Mouse (Mus musculus) midbrain, embryonic 15.5 days (tissue): ENCODE data around the gene Bach2. TPM values are rescaled to one million over a fixed set of nuclear protein-coding genes. Genes with fewer than 3 reads are reported as not detected.

Experiments
- ATAC-seq: fragments of 200-750 bp; cut with Nextera tagmentation; replicated peaks from 2 replicates; pipeline ENCODE4 v1.8.0; 2017; ENCODE audit warnings: moderate TSS enrichment
- H3K27ac ChIP-seq: fragments of 300-500 bp; sonication (generic); 2 replicates; pipeline ENCODE4 v1.5.1; 2015; ENCODE audit warnings: mild to moderate bottlenecking, inconsistent platforms
- H3K27me3 ChIP-seq: fragments of 300-500 bp; sonication (generic); replicated peaks from 2 replicates; pipeline ENCODE4 v1.6.1; 2015; ENCODE audit warnings: inconsistent platforms
- H3K36me3 ChIP-seq: fragments of 300-500 bp; sonication (generic); replicated peaks from 2 replicates; pipeline ENCODE4 v1.6.1; 2015; ENCODE audit warnings: inconsistent platforms
- H3K4me1 ChIP-seq: fragments of 300-500 bp; sonication (generic); 2 replicates; pipeline ENCODE4 v1.6.1; 2015; ENCODE audit warnings: inconsistent platforms
- H3K4me2 ChIP-seq: fragments of 300-500 bp; sonication (generic); 2 replicates; pipeline ENCODE4 v1.6.1; 2015; ENCODE audit warnings: inconsistent platforms, mild to moderate bottlenecking, moderate library complexity
- H3K4me3 ChIP-seq: fragments of 300-500 bp; sonication (generic); 2 replicates; pipeline ENCODE4 v1.5.1; 2015; ENCODE audit warnings: mild to moderate bottlenecking, inconsistent platforms
- H3K9ac ChIP-seq: fragments of 300-500 bp; sonication (generic); 2 replicates; pipeline ENCODE4 v1.6.1; 2015; ENCODE audit warnings: mild to moderate bottlenecking, inconsistent platforms
- H3K9me3 ChIP-seq: fragments of 300-500 bp; sonication (generic); 2 replicates; pipeline ENCODE4 v1.6.1; 2016; ENCODE audit warnings: inconsistent platforms
- WGBS: fragments of 180-500 bp; shearing (Covaris S2); methylation state at CpG from one replicate; pipeline ENCODE4 v1.1.7; 2015; ENCODE audit warnings: mixed read lengths; 5-methylcytosine and 5-hydroxymethylcytosine counted together
- polyA plus RNA-seq: library from polyadenylated mRNA; unstranded; fragments of >200 nt; fragmentation: Nextera tagmentation; extraction: Ambion mirVana; gene quantifications from 2 replicates; pipeline ENCODE4 v1.2.1, GENCODE M21; 2015

Gene Bach2
- polyA plus RNA-seq, 1 experiment from 2014 or later = 22.3 TPM

DNA sequence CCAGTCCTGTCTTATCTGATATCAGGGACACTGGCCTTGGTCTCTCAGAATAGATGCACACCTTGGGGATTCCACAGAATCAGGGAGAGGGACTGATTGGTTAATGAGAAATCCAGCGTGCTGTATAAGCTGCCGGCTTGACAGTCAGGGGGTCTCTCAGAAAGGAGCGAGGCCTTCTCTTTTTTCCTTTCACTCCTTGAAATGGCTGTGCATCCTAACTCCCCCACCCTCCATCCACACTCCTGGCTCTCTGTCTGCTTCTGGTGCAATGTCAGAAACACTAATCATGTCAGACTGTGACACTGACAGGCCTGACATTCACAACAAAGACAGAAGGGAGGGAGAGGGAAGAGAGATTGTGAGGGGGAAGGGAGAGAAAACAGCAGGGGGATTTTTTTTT is 88.3 kb downstream of the Bach2 start:
- no peaks in the 10 kb centered on the region for H3K36me3 ChIP-seq
- peak overlapping the region; percentile 85 for H3K27ac ChIP-seq
- peaks cover 42% of the 10 kb centered on the region for H3K4me1 ChIP-seq
- no peak overlapping the region; the same call in 1 of the 2 replicates for H3K9ac ChIP-seq
- ATAC-seq = peak; percentile 80
- peak overlapping the region; percentile 12; the same call in 1 of the 2 replicates for H3K4me2 ChIP-seq
- H3K4me3 ChIP-seq = no peak overlapping the region
- 4% methylated on average over 3 of the region's 3 CpGs for WGBS
- no peaks in the 10 kb centered on the region for H3K9me3 ChIP-seq
- no peaks in the 10 kb centered on the region for H3K27me3 ChIP-seq

- peak; percentile 29 for ATAC-seq
- Histone ChIP-seq H3K9me3 (no peaks in the 10 kb centered on the region), H3K4me1 (peaks cover 42% of the 10 kb centered on the region), H3K27me3 (no peaks in the 10 kb centered on the region), H3K27ac (peak overlapping the region; percentile 85), H3K4me3 (no peak overlapping the region), H3K4me2 (peak overlapping the region; percentile 18; the same call in 1 of the 2 replicates), H3K9ac (peak overlapping the region; percentile 21; the same call in 1 of the 2 replicates), H3K36me3 (no peaks in the 10 kb centered on the region)
- WGBS = 20% methylated on average over 5 of the region's 5 CpGs
Measured at GRCm38 (mm10) chr4:32327626-32328025, 89.0 kb downstream of the Bach2 start.

DNA sequence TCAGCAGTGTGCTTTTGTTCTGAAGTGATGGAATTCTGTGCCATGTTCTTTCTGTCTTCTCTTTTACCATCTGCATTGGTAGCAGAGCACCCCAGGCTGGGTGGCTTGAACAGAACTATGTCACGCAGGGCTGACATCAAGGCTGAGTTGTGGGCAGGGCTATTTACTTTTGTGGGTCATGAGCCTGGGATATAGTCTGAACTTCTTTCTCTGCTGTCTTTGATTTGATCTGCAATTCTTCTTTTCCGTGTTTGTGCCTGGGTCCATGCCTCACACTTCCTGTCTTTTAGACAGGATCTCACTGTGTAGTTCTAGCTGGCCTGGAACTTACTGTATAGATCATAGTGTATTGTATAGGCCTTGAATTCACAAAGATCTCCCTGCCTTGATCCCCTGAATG is 90.0 kb downstream of the Bach2 start:
- H3K9me3 ChIP-seq = no peaks in the 10 kb centered on the region
- H3K27ac ChIP-seq = peak overlapping the region; percentile 85; the same call in 1 of the 2 replicates
- H3K4me1 ChIP-seq = peaks cover 42% of the 10 kb centered on the region
- no peak for ATAC-seq
- WGBS = 59% methylated on average over 2 of the region's 2 CpGs
- H3K4me2 ChIP-seq = no peak overlapping the region
- H3K9ac ChIP-seq = no peak overlapping the region
- H3K36me3 ChIP-seq = no peaks in the 10 kb centered on the region
- no peak overlapping the region for H3K4me3 ChIP-seq
- H3K27me3 ChIP-seq = no peaks in the 10 kb centered on the region

DNA sequence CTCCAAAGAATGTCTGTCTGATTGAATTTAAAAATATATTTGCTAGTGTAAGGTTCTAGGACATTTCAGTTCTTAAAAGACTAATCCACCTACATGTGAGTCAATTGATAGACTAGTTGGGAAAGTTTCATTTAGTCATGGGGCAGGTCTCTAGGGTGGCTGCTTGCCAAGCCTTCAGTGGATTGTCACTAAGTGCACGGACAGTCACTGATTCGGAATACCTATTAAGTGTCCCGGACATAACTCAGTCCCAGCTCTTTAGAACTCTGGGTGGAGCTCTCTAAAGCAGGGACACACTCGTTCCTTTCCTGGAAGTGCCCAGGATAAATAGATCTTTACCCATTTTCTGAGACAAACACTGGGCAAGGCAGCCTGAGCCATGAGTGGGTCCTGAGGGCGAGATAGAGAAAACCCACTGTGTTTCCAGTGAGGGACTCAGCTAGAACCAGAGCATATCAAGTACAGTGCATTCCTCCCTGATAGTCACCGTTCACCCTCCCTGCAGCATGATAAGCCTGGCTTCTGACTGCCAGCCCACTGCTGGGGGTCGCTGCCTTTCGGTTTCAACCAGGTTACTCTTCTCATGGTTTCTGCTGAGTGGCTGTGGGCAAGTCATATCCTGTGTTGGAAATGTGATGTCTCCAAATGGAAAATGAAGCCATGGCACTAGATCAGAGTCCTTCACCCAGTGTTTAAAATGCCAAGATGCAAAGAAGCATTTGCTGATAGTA is 92.1 kb downstream of the Bach2 start:
- H3K9ac ChIP-seq = no peak overlapping the region
- WGBS = 80% methylated on average over 8 of the region's 8 CpGs
- H3K36me3 ChIP-seq = no peaks in the 10 kb centered on the region
- ATAC-seq = no peak
- no peak overlapping the region for H3K4me2 ChIP-seq
- no peak overlapping the region for H3K27ac ChIP-seq
- H3K4me3 ChIP-seq = no peak overlapping the region
- H3K4me1 ChIP-seq = peaks cover 30% of the 10 kb centered on the region
- H3K9me3 ChIP-seq = no peaks in the 10 kb centered on the region
- no peaks in the 10 kb centered on the region for H3K27me3 ChIP-seq

GRCm38 (mm10) chr4:32332028-32332427 is 93.4 kb downstream of the Bach2 start:
- no peak overlapping the region for H3K4me3 ChIP-seq
- no peak for ATAC-seq
- 90% methylated on average over 12 of the region's 12 CpGs for WGBS

DNA sequence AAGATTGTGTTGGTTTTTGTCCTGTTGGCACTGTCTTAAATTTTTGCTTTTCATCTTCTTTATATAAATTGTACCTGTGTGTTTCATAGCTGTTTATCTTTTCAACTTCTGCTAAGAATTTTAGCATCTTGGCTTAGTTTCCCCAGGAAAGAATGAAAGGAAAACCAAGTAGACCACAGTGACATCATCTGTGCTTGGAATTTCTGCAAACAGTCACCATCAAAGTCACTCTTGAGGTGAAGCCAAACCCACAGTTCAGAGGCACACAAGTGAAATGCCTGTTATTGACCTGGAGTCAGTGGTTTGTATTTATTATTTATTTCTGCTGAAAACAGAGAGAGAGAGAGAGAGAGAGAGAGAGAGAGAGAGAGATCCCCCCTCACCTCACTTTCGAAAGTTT is 95.5 kb downstream of the Bach2 start:
- no peak overlapping the region for H3K4me2 ChIP-seq
- no peak overlapping the region for H3K9ac ChIP-seq
- H3K27me3 ChIP-seq = no peaks in the 10 kb centered on the region
- H3K4me3 ChIP-seq = no peak overlapping the region
- H3K4me1 ChIP-seq = 0 out of 2 replicates have a peak, but pooled peaks cover 8% of the 10 kb centered on the region
- no peak overlapping the region for H3K27ac ChIP-seq
- WGBS = 90% methylated on average over 1 of the region's 1 CpGs
- no peaks in the 10 kb centered on the region for H3K36me3 ChIP-seq
- ATAC-seq = no peak
- H3K9me3 ChIP-seq = no peaks in the 10 kb centered on the region

More at GRCm38 (mm10) chr4:32332028-32332427, 93.4 kb downstream of the Bach2 start:
- H3K9ac ChIP-seq = no peak overlapping the region
- no peaks in the 10 kb centered on the region for H3K36me3 ChIP-seq
- peaks cover 18% of the 10 kb centered on the region for H3K4me1 ChIP-seq
- no peak overlapping the region for H3K4me2 ChIP-seq
- no peaks in the 10 kb centered on the region for H3K27me3 ChIP-seq
- no peak overlapping the region for H3K27ac ChIP-seq
- no peaks in the 10 kb centered on the region for H3K9me3 ChIP-seq

- no peak overlapping the region for H3K4me3 ChIP-seq
- 95% methylated on average over 5 of the region's 5 CpGs for WGBS
- H3K27ac ChIP-seq = no peak overlapping the region
- H3K9me3 ChIP-seq = no peaks in the 10 kb centered on the region
- 0 out of 2 replicates have a peak, but pooled peaks cover 8% of the 10 kb centered on the region for H3K4me1 ChIP-seq
- no peaks in the 10 kb centered on the region for H3K36me3 ChIP-seq
- no peak overlapping the region for H3K9ac ChIP-seq
- no peak for ATAC-seq
- H3K27me3 ChIP-seq = no peaks in the 10 kb centered on the region
- H3K4me2 ChIP-seq = no peak overlapping the region
Measured at GRCm38 (mm10) chr4:32334765-32335164, 96.2 kb downstream of the Bach2 start.

- 90% methylated on average over 12 of the region's 12 CpGs for WGBS
- no peak for ATAC-seq
Measured at GRCm38 (mm10) chr4:32335659-32336058, 97.1 kb downstream of the Bach2 start.

DNA sequence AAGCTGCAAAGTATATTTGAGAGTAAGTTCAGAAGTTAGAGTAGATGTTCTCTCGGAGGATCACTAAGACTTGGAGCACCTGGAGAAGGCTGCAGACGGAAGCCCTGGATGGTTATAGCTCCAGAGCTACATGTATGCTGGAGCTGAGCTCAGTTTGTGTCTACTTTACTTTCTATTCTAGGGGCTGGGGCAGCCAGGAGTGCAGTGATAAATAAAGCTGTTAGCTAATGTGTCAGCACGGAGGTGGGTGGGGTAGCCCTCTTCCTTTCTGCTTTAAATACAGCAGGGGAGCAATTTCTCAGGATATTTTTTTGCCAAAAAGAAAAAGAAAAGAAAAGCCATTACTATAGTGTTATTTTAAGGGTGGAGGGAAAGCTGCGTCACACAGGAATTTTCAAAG is 98.0 kb downstream of the Bach2 start:
- no peak for ATAC-seq
- 73% methylated on average over 4 of the region's 4 CpGs for WGBS
- no peaks in the 10 kb centered on the region for H3K27me3 ChIP-seq
- no peaks in the 10 kb centered on the region for H3K9me3 ChIP-seq
- no peak overlapping the region for H3K9ac ChIP-seq
- H3K4me2 ChIP-seq = no peak overlapping the region
- no peaks in the 10 kb centered on the region for H3K36me3 ChIP-seq
- H3K4me1 ChIP-seq = peaks cover 12% of the 10 kb centered on the region; the same call in 1 of the 2 replicates
- H3K4me3 ChIP-seq = no peak overlapping the region
- no peak overlapping the region for H3K27ac ChIP-seq

More at GRCm38 (mm10) chr4:32335659-32336058, 97.1 kb downstream of the Bach2 start:
- no peaks in the 10 kb centered on the region for H3K27me3 ChIP-seq
- no peak overlapping the region for H3K9ac ChIP-seq
- peaks cover 9% of the 10 kb centered on the region; the same call in 1 of the 2 replicates for H3K4me1 ChIP-seq
- H3K36me3 ChIP-seq = no peaks in the 10 kb centered on the region
- no peak overlapping the region for H3K4me3 ChIP-seq
- no peak overlapping the region for H3K27ac ChIP-seq
- no peak overlapping the region for H3K4me2 ChIP-seq
- no peaks in the 10 kb centered on the region for H3K9me3 ChIP-seq

GRCm38 (mm10) chr4:32337638-32338037 is 99.0 kb downstream of the Bach2 start:
- no peaks in the 10 kb centered on the region for H3K9me3 ChIP-seq
- peaks cover 12% of the 10 kb centered on the region; the same call in 1 of the 2 replicates for H3K4me1 ChIP-seq
- no peaks in the 10 kb centered on the region for H3K36me3 ChIP-seq
- H3K4me3 ChIP-seq = no peak overlapping the region
- H3K27me3 ChIP-seq = no peaks in the 10 kb centered on the region
- no peak overlapping the region for H3K9ac ChIP-seq
- no peak for ATAC-seq
- WGBS = 21% methylated on average over 11 of the region's 11 CpGs
- H3K27ac ChIP-seq = no peak overlapping the region
- H3K4me2 ChIP-seq = no peak overlapping the region

- Histone ChIP-seq H3K4me2 (no peak overlapping the region), H3K9me3 (no peaks in the 10 kb centered on the region), H3K36me3 (no peaks in the 10 kb centered on the region), H3K9ac (no peak overlapping the region), H3K27ac (no peak overlapping the region), H3K4me3 (no peak overlapping the region), H3K27me3 (no peaks in the 10 kb centered on the region), H3K4me1 (peaks cover 19% of the 10 kb centered on the region)
- 86% methylated on average over 10 of the region's 10 CpGs for WGBS
- no peak for ATAC-seq
Measured at GRCm38 (mm10) chr4:32338451-32338850, 99.8 kb downstream of the Bach2 start.

- 22% methylated on average over 7 of the region's 7 CpGs for WGBS
- no peak for ATAC-seq
- Histone ChIP-seq H3K4me2 (no peak overlapping the region), H3K9me3 (no peaks in the 10 kb centered on the region), H3K9ac (no peak overlapping the region), H3K4me3 (no peak overlapping the region), H3K27ac (no peak overlapping the region), H3K27me3 (no peaks in the 10 kb centered on the region), H3K36me3 (no peaks in the 10 kb centered on the region), H3K4me1 (peaks cover 23% of the 10 kb centered on the region)
Measured at GRCm38 (mm10) chr4:32340844-32341243, 102.2 kb downstream of the Bach2 start.

- no peaks in the 10 kb centered on the region for H3K9me3 ChIP-seq
- no peaks in the 10 kb centered on the region for H3K36me3 ChIP-seq
- H3K4me1 ChIP-seq = peaks cover 25% of the 10 kb centered on the region
- no peak overlapping the region for H3K4me3 ChIP-seq
- no peaks in the 10 kb centered on the region for H3K27me3 ChIP-seq
- 79% methylated on average over 7 of the region's 7 CpGs for WGBS
- no peak overlapping the region for H3K4me2 ChIP-seq
- H3K27ac ChIP-seq = no peak overlapping the region
- no peak overlapping the region for H3K9ac ChIP-seq
- ATAC-seq = no peak
Measured at GRCm38 (mm10) chr4:32342269-32342668, 103.7 kb downstream of the Bach2 start.
